Mouse (Mus musculus) midbrain, embryonic 12.5 days (tissue): ENCODE measurements around the gene Naa15. TPM values are rescaled to one million over a fixed set of nuclear protein-coding genes. Genes with fewer than 3 reads are reported as not detected.

ENCODE experiments used
- ATAC-seq: fragments of 200-750 bp; cut with Nextera tagmentation; 2 replicates; pipeline ENCODE4 v1.8.0; 2017; ENCODE audit warnings: low read depth, moderate TSS enrichment, moderate library complexity; ENCODE audit not compliant: low FRiP score
- H3K27ac ChIP-seq: fragments of 300-500 bp; sonication (generic); replicated peaks from 2 replicates; pipeline ENCODE4 v1.5.1; 2016; ENCODE audit warnings: mild to moderate bottlenecking
- H3K27me3 ChIP-seq: fragments of 300-500 bp; sonication (generic); 2 replicates; pipeline ENCODE4 v1.6.1; 2016; ENCODE audit warnings: mild to moderate bottlenecking
- H3K36me3 ChIP-seq: fragments of 300-500 bp; sonication (generic); 2 replicates; pipeline ENCODE4 v1.6.1; 2016
- H3K4me1 ChIP-seq: fragments of 300-500 bp; sonication (generic); 2 replicates; pipeline ENCODE4 v1.6.1; 2016
- H3K4me2 ChIP-seq: fragments of 300-500 bp; sonication (generic); replicated peaks from 2 replicates; pipeline ENCODE4 v1.6.1; 2016; ENCODE audit warnings: mild to moderate bottlenecking, moderate library complexity
- H3K4me3 ChIP-seq: fragments of 300-500 bp; sonication (generic); 2 replicates; pipeline ENCODE4 v1.5.1; 2016; ENCODE audit warnings: mild to moderate bottlenecking
- H3K9ac ChIP-seq: fragments of 300-500 bp; sonication (generic); replicated peaks from 2 replicates; pipeline ENCODE4 v1.6.1; 2016; ENCODE audit warnings: mild to moderate bottlenecking, moderate library complexity
- H3K9me3 ChIP-seq: fragments of 300-500 bp; sonication (generic); 2 replicates; pipeline ENCODE4 v1.6.1; 2016; ENCODE audit warnings: mild to moderate bottlenecking
- WGBS: fragments of 180-500 bp; shearing (Covaris S2); methylation state at CpG from one replicate; pipeline ENCODE4 v1.1.7; 2016; 5-methylcytosine and 5-hydroxymethylcytosine counted together
- polyA plus RNA-seq: library from polyadenylated mRNA; unstranded; fragments of >200 nt; fragmentation: Nextera tagmentation; extraction: Ambion mirVana; gene quantifications from 2 replicates; pipeline ENCODE4 v1.2.1, GENCODE M21; 2016

The Naa15 gene
- polyA plus RNA-seq, 1 experiment from 2014 or later, result 75.8 TPM

DNA sequence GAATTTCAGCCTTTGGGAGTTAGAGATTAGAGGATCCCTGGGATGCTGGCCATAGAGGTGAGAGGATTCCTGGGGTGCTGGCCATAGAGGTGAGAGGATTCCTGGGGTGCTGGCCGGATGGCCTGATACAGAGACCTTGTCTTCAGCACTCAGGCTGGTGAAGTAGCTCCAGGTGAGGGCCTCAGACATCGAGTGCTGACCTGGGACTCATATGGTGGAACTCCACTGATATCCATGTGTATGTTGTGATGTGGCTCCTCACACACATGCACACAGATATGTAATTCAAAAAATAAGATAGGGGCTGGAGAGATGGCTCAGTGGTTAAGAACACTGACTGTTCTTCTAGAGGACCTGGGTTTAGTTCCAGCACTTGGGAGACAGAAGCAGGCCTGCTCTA lies 64.9 kb downstream of the Naa15 start:
- H3K27me3 ChIP-seq, result no peaks in the 10 kb centered on the region
- H3K27ac ChIP-seq, result no peak overlapping the region
- H3K4me3 ChIP-seq, result no peak overlapping the region
- H3K36me3 ChIP-seq, result 0 out of 2 replicates have a peak, but pooled peaks cover 4% of the 10 kb centered on the region
- H3K9ac ChIP-seq, result no peak overlapping the region
- H3K4me2 ChIP-seq, result no peak overlapping the region
- no peak for ATAC-seq
- 54% methylated on average over 2 of the region's 2 CpGs for WGBS
- peaks cover 12% of the 10 kb centered on the region for H3K4me1 ChIP-seq
- no peaks in the 10 kb centered on the region for H3K9me3 ChIP-seq

DNA sequence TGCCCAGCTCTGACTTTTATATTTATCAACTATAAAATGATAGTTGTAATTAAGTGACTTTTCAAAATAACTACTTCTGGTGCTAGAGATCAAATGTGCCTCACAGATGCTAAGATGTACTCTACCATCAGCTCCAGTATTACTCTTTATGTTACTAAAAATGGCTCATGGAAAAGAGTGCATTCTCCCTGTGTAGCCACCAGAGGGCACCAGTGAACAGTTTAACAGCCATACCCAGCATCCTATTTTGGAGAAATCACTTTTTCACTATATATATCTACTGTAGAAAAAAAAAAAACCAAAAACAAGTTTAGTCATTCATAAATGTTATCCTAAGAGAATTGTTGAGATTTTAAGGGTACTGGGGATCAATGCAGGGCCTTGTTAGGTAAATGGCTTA lies 66.1 kb downstream of the Naa15 start:
- H3K4me1 ChIP-seq, result peaks cover 23% of the 10 kb centered on the region
- H3K27me3 ChIP-seq, result no peaks in the 10 kb centered on the region
- H3K9ac ChIP-seq, result no peak overlapping the region
- H3K9me3 ChIP-seq, result no peaks in the 10 kb centered on the region
- no peak overlapping the region for H3K4me2 ChIP-seq
- no peak for ATAC-seq
- no peaks in the 10 kb centered on the region for H3K36me3 ChIP-seq
- no peak overlapping the region for H3K4me3 ChIP-seq
- no peak overlapping the region for H3K27ac ChIP-seq

DNA sequence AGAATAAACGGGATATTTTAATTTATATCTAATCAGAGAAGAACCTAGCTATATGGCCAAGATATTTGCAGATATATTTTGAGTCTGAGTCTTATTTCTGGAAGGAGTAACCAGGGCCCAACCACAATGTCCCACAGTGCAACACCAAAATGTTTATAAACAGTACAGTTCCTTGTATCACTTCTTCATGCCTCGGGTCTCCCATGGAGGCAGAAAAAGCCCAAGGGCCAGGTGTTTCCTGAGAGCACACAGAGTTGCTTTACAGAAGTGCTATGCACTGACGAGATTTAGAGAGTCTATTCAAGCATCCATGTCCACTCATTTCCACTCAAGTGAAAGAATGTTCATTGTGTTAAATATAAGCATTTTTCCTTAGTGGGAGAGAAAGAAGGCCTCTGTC lies 66.9 kb downstream of the Naa15 start:
- no peak overlapping the region for H3K4me2 ChIP-seq
- no peaks in the 10 kb centered on the region for H3K9me3 ChIP-seq
- no peak overlapping the region for H3K9ac ChIP-seq
- no peak for ATAC-seq
- no peaks in the 10 kb centered on the region for H3K27me3 ChIP-seq
- peaks cover 23% of the 10 kb centered on the region for H3K4me1 ChIP-seq
- no peak overlapping the region for H3K27ac ChIP-seq
- no peak overlapping the region for H3K4me3 ChIP-seq
- H3K36me3 ChIP-seq, result no peaks in the 10 kb centered on the region
- WGBS, result 64% methylated on average over 3 of the region's 3 CpGs

GRCm38 (mm10) chr3:51482781-51483180 lies 67.8 kb downstream of the Naa15 start:
- Histone ChIP-seq H3K36me3 (no peaks in the 10 kb centered on the region), H3K4me2 (peak overlapping the region; percentile 84), H3K27ac (no peak overlapping the region), H3K4me1 (peaks cover 23% of the 10 kb centered on the region), H3K9ac (peak overlapping the region; percentile 82; the same call in 1 of the 2 replicates), H3K4me3 (peak overlapping the region; percentile 74; the same call in 1 of the 2 replicates), H3K27me3 (no peaks in the 10 kb centered on the region), H3K9me3 (no peaks in the 10 kb centered on the region)
- WGBS, result 80% methylated on average over 3 of the region's 3 CpGs
- ATAC-seq, result no peak

- peak; percentile 92 for ATAC-seq
- no peaks in the 10 kb centered on the region for H3K27me3 ChIP-seq
- H3K9me3 ChIP-seq, result no peaks in the 10 kb centered on the region
- WGBS, result under 1% methylated on average over 68 of the region's 70 CpGs
- peak within 1 kb of the TSS; percentile 82 for H3K9ac ChIP-seq
- peak within 1 kb of the TSS; percentile 84 for H3K4me2 ChIP-seq
- H3K4me3 ChIP-seq, result peak within 1 kb of the TSS; percentile 74
- peak within 1 kb of the TSS; percentile 92 for H3K27ac ChIP-seq
- peaks cover 23% of the 10 kb centered on the region for H3K4me1 ChIP-seq
- 0 out of 2 replicates have a peak, but pooled peaks cover 4% of the 10 kb centered on the region for H3K36me3 ChIP-seq
Measured at GRCm38 (mm10) chr3:51483741-51484359, 68.9 kb downstream of the Naa15 start, which contains the start of gene Rab33b. Rab33b (plus strand) TSS chr3:51483920.

- Histone ChIP-seq H3K4me2 (peak overlapping the region; percentile 84), H3K9ac (peak overlapping the region; percentile 82), H3K36me3 (0 out of 2 replicates have a peak, but pooled peaks cover 4% of the 10 kb centered on the region), H3K27me3 (no peaks in the 10 kb centered on the region), H3K9me3 (no peaks in the 10 kb centered on the region), H3K27ac (peak overlapping the region; percentile 92), H3K4me1 (peaks cover 23% of the 10 kb centered on the region), H3K4me3 (peak overlapping the region; percentile 74)
- peak; percentile 50 for ATAC-seq
- 1% methylated on average over 31 of the region's 33 CpGs for WGBS
Measured at GRCm38 (mm10) chr3:51484370-51484769, 69.4 kb downstream of the Naa15 start.

GRCm38 (mm10) chr3:51485347-51485746 lies 70.4 kb downstream of the Naa15 start:
- Histone ChIP-seq H3K9me3 (no peaks in the 10 kb centered on the region), H3K27me3 (no peaks in the 10 kb centered on the region), H3K36me3 (0 out of 2 replicates have a peak, but pooled peaks cover 4% of the 10 kb centered on the region), H3K4me3 (peak overlapping the region; percentile 14; the same call in 1 of the 2 replicates), H3K27ac (no peak overlapping the region), H3K4me2 (peak overlapping the region; percentile 84), H3K4me1 (peaks cover 23% of the 10 kb centered on the region), H3K9ac (no peak overlapping the region)
- no peak for ATAC-seq
- 80% methylated on average over 4 of the region's 4 CpGs for WGBS

DNA sequence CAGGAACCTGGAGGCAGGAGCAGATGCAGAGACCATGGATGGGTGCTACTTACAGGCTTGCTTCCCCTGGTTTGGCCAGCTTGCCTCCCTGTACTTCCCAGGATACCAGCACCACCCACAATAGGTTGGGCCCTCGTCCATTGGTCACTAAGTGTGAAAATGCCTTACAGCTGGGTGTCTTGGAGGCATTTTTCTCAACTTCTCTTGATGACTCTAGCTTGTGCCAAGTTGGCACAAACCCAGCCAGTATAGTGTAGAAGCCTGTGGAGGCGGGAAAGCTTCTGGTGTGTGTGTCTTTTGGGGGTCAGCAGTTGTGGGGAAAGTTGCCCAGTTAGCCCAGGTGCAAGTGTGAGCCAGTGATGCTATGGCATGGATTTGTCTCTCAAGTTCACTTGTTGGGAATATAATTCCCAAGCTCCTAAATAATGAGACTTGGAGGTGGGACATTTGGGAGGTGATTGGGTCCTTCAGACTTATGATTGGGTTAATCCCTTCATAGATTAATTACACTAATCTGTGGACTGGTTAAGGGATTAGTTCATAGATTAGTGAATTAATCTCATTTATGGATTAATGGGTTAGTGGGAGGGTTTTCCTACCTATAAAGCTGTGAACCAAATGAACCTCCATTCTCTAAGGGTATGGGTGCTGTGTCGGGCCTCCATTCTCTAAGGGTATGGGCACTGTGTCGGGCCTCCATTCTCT lies 71.7 kb downstream of the Naa15 start:
- 84% methylated on average over 4 of the region's 4 CpGs for WGBS

GRCm38 (mm10) chr3:51490088-51490753 lies 75.3 kb downstream of the Naa15 start:
- Histone ChIP-seq H3K4me1 (peaks cover 7% of the 10 kb centered on the region), H3K27me3 (no peaks in the 10 kb centered on the region), H3K36me3 (peaks cover 21% of the 10 kb centered on the region), H3K9ac (no peak overlapping the region), H3K4me3 (no peak overlapping the region), H3K27ac (no peak overlapping the region), H3K4me2 (no peak overlapping the region), H3K9me3 (no peaks in the 10 kb centered on the region)
- no peak for ATAC-seq
- WGBS, result 92% methylated on average over 7 of the region's 7 CpGs

More for the DNA sequence above, 71.7 kb downstream of the Naa15 start:
- Histone ChIP-seq H3K36me3 (0 out of 2 replicates have a peak, but pooled peaks cover 4% of the 10 kb centered on the region), H3K27ac (no peak overlapping the region), H3K4me1 (peaks cover 23% of the 10 kb centered on the region), H3K4me2 (no peak overlapping the region), H3K9me3 (no peaks in the 10 kb centered on the region), H3K9ac (no peak overlapping the region), H3K4me3 (no peak overlapping the region), H3K27me3 (no peaks in the 10 kb centered on the region)
- ATAC-seq, result no peak

DNA sequence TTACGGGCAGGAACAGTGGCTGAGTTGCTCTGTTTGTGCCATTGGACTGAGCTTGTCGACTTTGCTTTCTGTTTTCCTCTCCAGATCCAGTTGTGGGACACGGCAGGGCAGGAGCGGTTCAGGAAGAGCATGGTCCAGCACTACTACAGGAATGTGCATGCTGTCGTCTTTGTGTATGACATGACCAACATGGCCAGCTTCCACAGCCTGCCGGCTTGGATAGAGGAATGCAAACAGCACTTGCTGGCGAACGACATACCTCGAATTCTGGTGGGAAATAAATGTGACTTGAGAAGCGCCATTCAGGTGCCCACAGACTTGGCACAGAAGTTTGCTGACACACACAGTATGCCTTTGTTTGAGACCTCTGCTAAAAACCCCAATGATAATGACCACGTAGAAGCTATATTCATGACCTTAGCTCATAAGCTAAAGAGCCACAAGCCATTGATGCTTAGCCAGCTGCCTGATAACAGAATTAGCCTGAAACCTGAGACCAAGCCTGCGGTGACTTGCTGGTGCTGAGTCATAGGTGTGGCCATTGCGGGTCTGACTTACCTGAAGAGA lies 78.4 kb downstream of the Naa15 start:
- no peaks in the 10 kb centered on the region for H3K4me1 ChIP-seq
- WGBS, result 93% methylated on average over 13 of the region's 13 CpGs

GRCm38 (mm10) chr3:51494466-51494865 lies 79.5 kb downstream of the Naa15 start:
- ATAC-seq, result no peak

More for the DNA sequence above, 78.4 kb downstream of the Naa15 start:
- Histone ChIP-seq H3K9ac (no peak overlapping the region), H3K4me2 (no peak overlapping the region), H3K4me3 (no peak overlapping the region), H3K9me3 (no peaks in the 10 kb centered on the region), H3K27me3 (no peaks in the 10 kb centered on the region), H3K36me3 (peaks cover 24% of the 10 kb centered on the region), H3K27ac (no peak overlapping the region)
- ATAC-seq, result no peak

More at GRCm38 (mm10) chr3:51494466-51494865, 79.5 kb downstream of the Naa15 start:
- Histone ChIP-seq H3K4me3 (no peak overlapping the region), H3K27me3 (no peaks in the 10 kb centered on the region), H3K4me2 (no peak overlapping the region), H3K27ac (no peak overlapping the region), H3K36me3 (peaks cover 20% of the 10 kb centered on the region), H3K9me3 (no peaks in the 10 kb centered on the region), H3K9ac (no peak overlapping the region), H3K4me1 (no peaks in the 10 kb centered on the region)
- 94% methylated on average over 2 of the region's 2 CpGs for WGBS
